Mouse (Mus musculus): Measurements from ENCODE around the gene Ntf3. TPM values are rescaled to one million over a fixed set of nuclear protein-coding genes. Genes with fewer than 3 reads are reported as not detected.

Ntf3 gene
- total and polyA plus RNA-seq, 3 experiments = not detected

GRCm38 (mm10) chr6:126159279-126160066 lies 7.2 kb downstream of the Ntf3 start:
- DNase-seq (ENCODE audit: extremely low read depth) = no peak
- Histone ChIP-seq H3K9me3 (replicated peaks; ENCODE audit: low read length) (no peaks in the 10 kb centered on the region), H3K36me3 (replicated peaks in 1 of 2; ENCODE audit: control insufficient read depth in 1 of 2, insufficient read depth in 1 of 2, low read length in 1 of 2) (no peaks in the 10 kb centered on the region), H3K27ac (ENCODE audit: insufficient read depth, low read depth) (no peak overlapping the region), H3K79me2 (replicated peaks; ENCODE audit: control insufficient read depth, extremely low read depth, insufficient read depth, poor library complexity, severe bottlenecking) (no peaks in the 10 kb centered on the region), H3K4me1 (ENCODE audit: control insufficient read depth in 1 of 2, insufficient read depth in 2 of 2) (no peaks in the 10 kb centered on the region), H3K9ac (ENCODE audit: insufficient read depth, low read depth) (no peak overlapping the region), H3K27me3 (replicated peaks) (peaks cover 88% of the 10 kb centered on the region), H3K4me2 (ENCODE audit: insufficient read depth, low read depth, poor library complexity, severe bottlenecking) (no peak overlapping the region), H3K4me3 (replicated peaks in 1 of 3; ENCODE audit: low read depth in 2 of 3, low read length in 2 of 3, poor library complexity in 1 of 3) (no peak overlapping the region)
- dilution Hi-C loops (cut with MboI; ENCODE audit: extremely low pct_ligation_motif_present, extremely low pct_unique_long_range_greater_than_20kb, low sequenced_read_pairs) = no loop called here
- no peak for TF ChIP-seq HCFC1 (IDR thresholded peaks at IDR 0.05; ENCODE audit: low read depth, low read length)
- TF ChIP-seq NELFE (IDR thresholded peaks at IDR 0.05; ENCODE audit: low read depth, low read length) = no peak
- TF ChIP-seq CHD1 (IDR thresholded peaks at IDR 0.05; ENCODE audit: low read depth, low read length) = no peak
- TF ChIP-seq ZMIZ1 (IDR thresholded peaks at IDR 0.05; ENCODE audit: low read depth, low read length) = no peak
- no peak for TF ChIP-seq POLR2A (IDR thresholded peaks at IDR 0.05; ENCODE audit: low read depth, low read length)
- no peak for TF ChIP-seq TCF12 (IDR thresholded peaks at IDR 0.05; ENCODE audit: low read depth, low read length)
- TF ChIP-seq JUN (IDR thresholded peaks at IDR 0.05; ENCODE audit: insufficient read depth, low read depth, low read length) = no peak
- TF ChIP-seq ETS1 (conservative IDR thresholded peaks at IDR 0.05; ENCODE audit: low read depth, low read length) = no peak
- in situ Hi-C loops (cut with MboI; ENCODE audit: low pct_ligation_motif_present, low pct_unique_long_range_greater_than_20kb, low sequenced_read_pairs) = loop anchor here (10.0 to 25.0 kb wide), 2 partner anchors 203 to 325 kb away; no protein-coding TSS in a partner anchor

GRCm38 (mm10) chr6:126155928-126156327 lies 10.8 kb downstream of the Ntf3 start:
- H3K36me3 ChIP-seq (replicated peaks in 1 of 2; ENCODE audit: control insufficient read depth in 1 of 2, insufficient read depth in 1 of 2, low read length in 1 of 2) = no peaks in the 10 kb centered on the region
- H3K4me1 ChIP-seq (ENCODE audit: control insufficient read depth in 1 of 2, insufficient read depth in 2 of 2) = no peaks in the 10 kb centered on the region
- no peak for DNase-seq (ENCODE audit: extremely low read depth)
- no peaks in the 10 kb centered on the region for H3K79me2 ChIP-seq (replicated peaks; ENCODE audit: control insufficient read depth, extremely low read depth, insufficient read depth, poor library complexity, severe bottlenecking)
- H3K4me2 ChIP-seq (ENCODE audit: insufficient read depth, low read depth, poor library complexity, severe bottlenecking) = no peak overlapping the region
- in situ Hi-C loops (cut with MboI; ENCODE audit: low pct_ligation_motif_present, low pct_unique_long_range_greater_than_20kb, low sequenced_read_pairs) = loop anchor here (10.0 to 25.0 kb wide), 2 partner anchors 206 to 329 kb away; no protein-coding TSS in a partner anchor
- H3K9me3 ChIP-seq (replicated peaks; ENCODE audit: low read length) = no peaks in the 10 kb centered on the region
- H3K27me3 ChIP-seq (replicated peaks) = peaks cover 91% of the 10 kb centered on the region
- no peak overlapping the region for H3K27ac ChIP-seq (ENCODE audit: insufficient read depth, low read depth)
- H3K9ac ChIP-seq (ENCODE audit: insufficient read depth, low read depth) = no peak overlapping the region
- dilution Hi-C loops (cut with MboI; ENCODE audit: extremely low pct_ligation_motif_present, extremely low pct_unique_long_range_greater_than_20kb, low sequenced_read_pairs) = no loop called here
- H3K4me3 ChIP-seq (replicated peaks in 1 of 3; ENCODE audit: low read depth in 2 of 3, low read length in 2 of 3, poor library complexity in 1 of 3) = no peak overlapping the region
- TF ChIP-seq ELF1 (IDR thresholded peaks at IDR 0.05; ENCODE audit: low read depth, low read length) = no peak

GRCm38 (mm10) chr6:126154372-126154982 lies 12.2 kb downstream of the Ntf3 start:
- in situ Hi-C loops (cut with MboI; ENCODE audit: low pct_ligation_motif_present, low pct_unique_long_range_greater_than_20kb, low sequenced_read_pairs) (loop anchor here (10.0 to 25.0 kb wide), 2 partner anchors 208 to 330 kb away; no protein-coding TSS in a partner anchor), dilution Hi-C loops (cut with MboI; ENCODE audit: extremely low pct_ligation_motif_present, extremely low pct_unique_long_range_greater_than_20kb, low sequenced_read_pairs) (no loop called here)
- H3K9me3 ChIP-seq (replicated peaks; ENCODE audit: low read length) = no peaks in the 10 kb centered on the region

More at GRCm38 (mm10) chr6:126154372-126154982, 12.2 kb downstream of the Ntf3 start:
- H3K9ac ChIP-seq (ENCODE audit: insufficient read depth, low read depth) = no peak overlapping the region
- no peak overlapping the region for H3K27ac ChIP-seq (ENCODE audit: insufficient read depth, low read depth)
- no peaks in the 10 kb centered on the region for H3K79me2 ChIP-seq (replicated peaks; ENCODE audit: control insufficient read depth, extremely low read depth, insufficient read depth, poor library complexity, severe bottlenecking)
- H3K4me1 ChIP-seq (ENCODE audit: control insufficient read depth in 1 of 2, insufficient read depth in 2 of 2) = no peaks in the 10 kb centered on the region
- TF ChIP-seq ZC3H11A (IDR thresholded peaks at IDR 0.05; ENCODE audit: low read depth, low read length) (peak; percentile 45), JUN (IDR thresholded peaks at IDR 0.05; ENCODE audit: insufficient read depth, low read depth, low read length) (no peak), SMC3 (IDR thresholded peaks at IDR 0.05; ENCODE audit: low read depth, low read length) (peak; percentile 77), ZKSCAN1 (IDR thresholded peaks at IDR 0.05; ENCODE audit: borderline replicate concordance, low read depth, low read length) (no peak), USF2 (conservative IDR thresholded peaks at IDR 0.05; ENCODE audit: low read depth, low read length) (no peak), RCOR1 (conservative IDR thresholded peaks at IDR 0.05; ENCODE audit: low read depth, low read length) (no peak), ETS1 (conservative IDR thresholded peaks at IDR 0.05; ENCODE audit: low read depth, low read length) (no peak), TBP (conservative IDR thresholded peaks at IDR 0.05; ENCODE audit: low read depth, low read length) (no peak), MXI1 (IDR thresholded peaks at IDR 0.05; ENCODE audit: low read depth, low read length) (no peak), MAFK (IDR thresholded peaks at IDR 0.05; ENCODE audit: insufficient replicate concordance, low read length) (0 out of 2 replicates have a peak, but pooled peaks have one; percentile 25), CTCF (conservative IDR thresholded peaks at IDR 0.05 in 1 of 2, IDR thresholded peaks at IDR 0.05 in 1 of 2; ENCODE audit: low read depth in 2 of 2, low read length in 2 of 2) (peak in 1 of 2 experiments; percentile 76; a peak in 3 of 4 replicates), RAD21 (IDR thresholded peaks at IDR 0.05; ENCODE audit: low read depth, low read length) (peak; percentile 82), POLR2A (IDR thresholded peaks at IDR 0.05; ENCODE audit: low read depth, low read length) (no peak), CHD2 (IDR thresholded peaks at IDR 0.05; ENCODE audit: low read length) (0 out of 2 replicates have a peak, but pooled peaks have one; percentile 35)
- peaks cover 90% of the 10 kb centered on the region for H3K27me3 ChIP-seq (replicated peaks)
- DNase-seq (ENCODE audit: extremely low read depth) = peak; percentile 25
- no peak overlapping the region for H3K4me3 ChIP-seq (replicated peaks in 1 of 3; ENCODE audit: low read depth in 2 of 3, low read length in 2 of 3, poor library complexity in 1 of 3)
- no peaks in the 10 kb centered on the region for H3K36me3 ChIP-seq (replicated peaks in 1 of 2; ENCODE audit: control insufficient read depth in 1 of 2, insufficient read depth in 1 of 2, low read length in 1 of 2)
- peak overlapping the region; percentile 76 for H3K4me2 ChIP-seq (ENCODE audit: insufficient read depth, low read depth, poor library complexity, severe bottlenecking)
